Mouse (Mus musculus) left cerebral cortex, postnatal 10 days (tissue): ENCODE measurements at regions not wholly inside any gene's neighbourhood (a gene's known extent, or its start where the extent isn't known, plus 50 kb on each side); places are given as distances from the start of the nearest gene placed in this dataset.
"Not testable (repeated sequence)": the region's sequence is repeated elsewhere in the genome, so short reads cannot be mapped to it uniquely, and the experiment has no call there.

ENCODE experiments used
- DNase-seq, 2 experiments: peaks; one replicate each; pipeline ENCODE4 v3.0.0; 2021 to 2022; ENCODE audit warnings: low spot score in 2 of 2, mixed read lengths in 1 of 2; ENCODE audit errors: extremely low spot score in 1 of 2
- intact Hi-C: fragments of 180-260 bp; cut with DNase I; formaldehyde crosslinking; loops from one replicate; pipeline ENCODE4 v1.15.1; 2025

DNA sequence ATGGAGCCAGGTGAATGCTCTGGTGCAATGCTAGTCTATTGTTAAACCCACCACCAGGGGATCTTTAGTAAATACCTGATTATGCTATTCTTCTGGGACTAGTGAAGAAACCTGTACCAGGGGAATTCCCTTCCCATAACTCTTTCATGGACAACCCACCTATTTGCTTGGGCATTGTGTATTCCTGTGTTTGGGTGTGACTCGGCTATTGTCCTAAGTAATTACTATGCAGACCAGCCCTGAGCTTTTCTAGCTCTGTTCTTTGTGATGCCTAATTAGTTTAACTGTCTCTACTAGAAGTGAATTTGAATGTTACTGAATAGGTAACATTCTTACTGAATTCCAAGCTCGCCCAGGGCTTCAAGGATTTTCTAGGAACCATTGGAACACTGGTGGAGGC, 906.4 kb upstream of the Pcdh9 start:
- DNase-seq, intact Hi-C loops: not testable (repeated sequence)

DNA sequence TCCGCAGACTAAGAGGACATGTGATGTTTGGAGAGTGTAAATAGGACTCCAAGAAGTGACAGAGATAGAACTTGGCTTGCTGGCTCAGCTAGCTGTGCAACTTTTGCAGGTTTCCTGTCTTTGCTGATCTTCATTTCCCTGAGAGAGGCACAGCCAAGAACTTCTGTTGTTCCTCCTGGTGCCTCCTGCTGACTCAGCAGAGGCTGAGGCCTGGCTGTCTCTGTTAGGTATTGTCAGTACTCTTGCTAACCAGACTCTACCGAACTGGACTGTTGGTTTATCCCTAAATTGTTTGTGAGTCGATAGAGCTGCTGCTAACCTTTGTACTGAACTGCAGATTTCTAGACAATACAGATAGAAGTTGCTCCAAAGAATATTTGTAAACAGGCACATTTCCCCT, 885.4 kb upstream of the Pcdh9 start:
- intact Hi-C loops: no loop called here

DNA sequence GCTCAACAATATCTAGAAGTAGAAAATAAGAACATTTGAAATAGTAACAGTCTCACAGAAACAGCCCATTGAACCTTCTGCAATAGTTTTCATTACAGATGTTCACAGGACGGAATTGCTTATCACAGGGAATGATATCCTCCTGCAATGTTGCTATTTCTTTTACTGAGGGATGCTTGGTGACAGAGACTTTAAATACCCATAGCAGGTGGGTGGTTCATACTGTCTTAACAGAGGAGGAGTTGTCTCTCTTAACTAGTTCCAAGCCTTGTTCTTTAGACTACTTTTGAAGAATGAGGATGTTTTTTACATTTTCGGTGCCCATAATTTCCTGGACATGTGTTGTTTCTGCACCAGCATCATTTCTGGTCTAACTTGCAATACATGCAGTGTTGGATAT, 852.2 kb upstream of the Pcdh9 start:
- DNase-seq: no peak
- intact Hi-C loops: no loop called here

More for the DNA sequence above, 885.4 kb upstream of the Pcdh9 start:
- peak in 1 of 2 experiments; percentile 0 for DNase-seq
